Mouse (Mus musculus) midbrain, embryonic 10.5 days (tissue): ENCODE measurements around the gene Banf2. TPM values are rescaled to one million over a fixed set of nuclear protein-coding genes. Genes with fewer than 3 reads are reported as not detected.

Experiments used
- DNase-seq: peaks from one replicate; pipeline ENCODE4 v3.0.0-alpha.2; 2017; ENCODE audit warnings: low spot score
- H3K27ac ChIP-seq: fragments of 300-500 bp; sonication (generic); replicated peaks from 2 replicates; pipeline ENCODE4 v1.5.1; 2016; ENCODE audit warnings: mild to moderate bottlenecking
- H3K27me3 ChIP-seq: fragments of 300-500 bp; sonication (generic); 2 replicates; pipeline ENCODE4 v1.6.1; 2016; ENCODE audit warnings: low read depth, mild to moderate bottlenecking; ENCODE audit not compliant: poor library complexity, severe bottlenecking
- H3K36me3 ChIP-seq: fragments of 300-500 bp; sonication (generic); 2 replicates; pipeline ENCODE4 v1.6.1; 2016; ENCODE audit warnings: mild to moderate bottlenecking, moderate library complexity
- H3K4me1 ChIP-seq: fragments of 300-500 bp; sonication (generic); 2 replicates; pipeline ENCODE4 v1.6.1; 2016
- H3K4me3 ChIP-seq: fragments of 300-500 bp; sonication (generic); 2 replicates; pipeline ENCODE4 v1.5.1; 2016; ENCODE audit warnings: mild to moderate bottlenecking, moderate library complexity
- H3K9me3 ChIP-seq: fragments of 300-500 bp; sonication (generic); replicated peaks from 2 replicates; pipeline ENCODE4 v1.6.1; 2016; ENCODE audit warnings: mild to moderate bottlenecking
- WGBS: fragments of 180-500 bp; shearing (Covaris S2); methylation state at CpG from one replicate; pipeline ENCODE4 v1.1.7; 2016; 5-methylcytosine and 5-hydroxymethylcytosine counted together
- polyA plus RNA-seq: library from polyadenylated mRNA; unstranded; fragments of >200 nt; fragmentation: Nextera tagmentation; extraction: Ambion mirVana; gene quantifications from 2 replicates; pipeline ENCODE4 v1.2.1, GENCODE M21; 2016

The Banf2 gene
- polyA plus RNA-seq, 1 experiment from 2014 or later, result not detected

DNA sequence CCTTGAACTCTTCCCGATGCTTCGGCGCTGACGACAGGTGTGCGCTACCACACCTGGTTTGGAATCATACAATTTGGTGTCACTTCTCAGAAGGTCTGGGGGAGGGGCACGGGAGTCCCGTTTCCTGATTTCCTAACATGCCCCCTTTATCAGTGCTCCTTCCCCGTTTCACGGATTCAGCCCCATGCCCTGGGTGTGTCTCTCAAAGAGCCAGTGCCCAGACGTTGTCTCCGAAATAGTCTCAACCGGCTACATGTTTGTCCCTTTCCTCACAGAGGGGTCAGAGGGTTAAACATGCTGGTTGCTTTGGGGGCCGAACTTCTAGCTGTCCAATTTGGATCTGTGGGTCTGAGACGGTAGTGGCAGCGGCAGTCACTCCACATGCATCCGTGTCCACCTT, 89.2 kb downstream of the Banf2 start:
- Histone ChIP-seq H3K4me3 (no peak overlapping the region), H3K9me3 (no peaks in the 10 kb centered on the region), H3K36me3 (no peaks in the 10 kb centered on the region), H3K27ac (no peak overlapping the region), H3K4me1 (peaks cover 1% of the 10 kb centered on the region; the same call in 1 of the 2 replicates), H3K27me3 (no peaks in the 10 kb centered on the region)
- no peak for DNase-seq
- WGBS, result 93% methylated on average over 16 of the region's 16 CpGs

Other genes starting within 250 kb of the Banf2 start
- 1.7 and 2.2 TPM in 2 replicates for gene Bfsp1, start 169.9 kb upstream of the Banf2 start, polyA plus RNA-seq
- gene Dstn, start 117.7 kb upstream of the Banf2 start, polyA plus RNA-seq, result 314 and 333 TPM in 2 replicates
- 41.7 and 48.0 TPM in 2 replicates for gene Rrbp1, start 21.8 kb upstream of the Banf2 start, polyA plus RNA-seq
- 22.5 and 26.0 TPM in 2 replicates for gene Mgme1, start 237.6 kb downstream of the Banf2 start, polyA plus RNA-seq
- gene Snx5, start 237.8 kb downstream of the Banf2 start, polyA plus RNA-seq, result 102 and 120 TPM in 2 replicates